Mouse (Mus musculus): ENCODE measurements at regions not wholly inside any gene's neighbourhood (a gene's known extent, or its start where the extent isn't known, plus 50 kb on each side); places are given as distances from the start of the nearest gene placed in this dataset.

DNA sequence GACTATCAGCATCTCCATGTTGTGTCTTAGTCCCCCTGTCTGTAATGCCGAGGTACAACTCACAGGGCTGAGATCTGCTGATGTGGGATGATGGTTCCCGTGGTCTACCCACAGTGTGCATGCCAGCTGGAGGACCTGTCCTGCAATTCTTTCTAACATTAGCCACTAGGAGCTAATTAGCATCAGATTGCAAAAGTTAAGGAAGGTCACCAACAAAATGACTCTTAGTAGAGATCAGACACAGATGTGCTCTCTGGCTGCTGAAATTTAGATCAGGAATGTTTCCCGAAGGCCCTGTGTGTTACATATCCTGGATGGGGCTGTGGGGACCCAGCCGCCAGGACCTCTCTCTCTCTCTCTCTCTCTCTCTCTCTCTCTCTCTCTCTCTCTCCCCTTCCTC lies 218.8 kb upstream of the 4931429L15Rik start:
- TF ChIP-seq CTCF (IDR thresholded peaks at IDR 0.05; ENCODE audit: low read depth, low read length) (no peak), POLR2A (IDR thresholded peaks at IDR 0.05; ENCODE audit: borderline replicate concordance, low read depth, low read length) (no peak)

Data from bone marrow macrophage, adult 2 months (primary cell).